Mouse (Mus musculus): ENCODE measurements around the gene Rgs12.
A peak's percentile ranks its signal among the peaks of the same experiment; 100 is the strongest.

Gene Rgs12

DNA sequence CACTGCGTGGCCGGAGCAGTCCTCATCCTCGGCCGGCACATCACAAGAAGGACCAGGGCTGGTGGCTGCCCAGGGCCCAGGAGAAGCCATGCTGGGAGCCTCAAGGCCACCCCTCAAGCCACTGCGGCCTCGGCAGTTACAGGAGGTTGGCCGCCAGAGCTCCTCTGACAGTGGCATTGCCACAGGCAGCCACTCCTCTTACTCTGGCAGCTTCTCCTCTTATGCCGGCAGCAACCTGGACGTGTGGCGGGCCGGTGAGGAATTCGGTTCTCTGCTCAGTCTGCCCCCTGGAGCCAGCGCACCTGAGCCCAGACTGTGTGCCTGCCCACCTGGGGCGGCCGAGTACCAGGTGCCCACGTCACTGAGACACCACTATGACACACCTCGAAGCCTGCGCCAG is 129.9 kb downstream of the Rgs12 start:
- no peak for DNase-seq (ENCODE audit: low spot score)

DNA sequence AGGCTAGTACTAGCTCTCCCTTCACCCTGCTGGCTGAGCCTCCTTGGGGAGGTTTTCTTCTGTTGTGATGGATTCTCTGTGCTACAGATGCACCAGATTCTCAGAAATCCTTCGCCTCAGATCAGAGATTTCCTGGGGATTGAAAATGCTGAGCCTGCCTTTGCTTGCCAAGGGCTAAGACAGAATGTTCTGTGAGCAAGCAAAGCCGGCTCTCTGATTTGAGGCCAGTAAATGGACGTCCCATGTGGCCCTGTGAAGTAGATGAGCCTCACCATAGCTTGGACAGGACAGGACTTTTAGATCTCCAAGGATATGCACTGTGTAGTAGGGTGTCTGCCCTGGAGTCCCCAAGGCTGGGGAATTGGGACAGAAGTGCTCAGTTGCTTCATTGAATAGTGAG is 135.7 kb downstream of the Rgs12 start:
- DNase-seq (ENCODE audit: low spot score), result no peak

DNA sequence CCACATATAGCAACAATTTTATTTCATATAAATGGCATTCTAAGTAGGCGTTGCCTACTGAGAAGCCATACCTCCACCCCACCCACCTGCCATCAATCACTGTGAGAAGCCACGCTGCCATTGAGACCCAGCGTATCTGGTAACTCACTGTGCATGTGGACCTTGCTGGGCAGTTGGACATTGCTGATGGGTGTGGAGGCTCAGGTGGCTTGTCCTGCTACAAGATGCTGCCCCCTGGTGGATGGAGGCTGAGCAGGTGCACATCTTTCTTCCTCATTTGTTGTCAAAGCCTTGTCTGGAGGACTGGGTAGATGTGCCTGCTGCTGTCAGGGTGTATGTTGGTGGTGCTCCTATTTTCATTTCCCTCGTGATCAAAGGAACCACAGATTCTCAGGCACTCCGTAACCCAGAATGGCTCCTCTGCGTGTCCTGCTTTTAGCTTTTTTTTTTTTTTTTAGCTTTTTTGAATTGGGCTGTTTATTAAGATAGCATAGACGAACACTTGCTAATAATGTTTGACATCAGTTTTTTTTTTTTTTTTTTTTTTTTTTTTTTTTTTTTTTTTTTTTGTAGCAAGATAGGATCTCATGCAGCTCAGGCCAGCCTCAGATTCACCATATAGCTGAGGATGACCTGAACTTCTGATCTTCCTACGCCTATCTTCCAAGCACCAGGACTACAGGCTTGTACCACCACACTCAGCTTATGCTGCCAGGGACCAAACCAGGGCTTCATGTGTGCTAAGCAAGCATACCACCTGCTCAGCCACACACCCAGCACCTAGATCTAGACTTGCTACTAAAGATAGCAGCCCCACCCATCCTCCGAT is 139.8 kb downstream of the Rgs12 start:
- peak; percentile 81 for DNase-seq (ENCODE audit: low spot score)

All from embryo, embryonic 10 days (tissue).